Mouse (Mus musculus) kidney, postnatal 0 days (tissue): ENCODE data around the gene Whrn. TPM values are rescaled to one million over a fixed set of nuclear protein-coding genes. Genes with fewer than 3 reads are reported as not detected.

Source experiments
- ATAC-seq: fragments of 200-750 bp; cut with Nextera tagmentation; replicated peaks from 2 replicates; pipeline ENCODE4 v1.8.0; 2017; ENCODE audit warnings: low read depth, moderate number of reproducible peaks, moderate TSS enrichment, moderate library complexity; ENCODE audit not compliant: low FRiP score
- DNase-seq: peaks from one replicate; pipeline ENCODE4 v3.0.0-alpha.2; 2016; ENCODE audit warnings: low spot score
- H3K27ac ChIP-seq: fragments of 300-500 bp; sonication (generic); 2 replicates; pipeline ENCODE4 v1.5.1; 2014; ENCODE audit warnings: mild to moderate bottlenecking
- H3K27me3 ChIP-seq: fragments of 300-500 bp; sonication (generic); 2 replicates; pipeline ENCODE4 v1.6.1; 2014; ENCODE audit warnings: low read length, mixed read lengths; ENCODE audit not compliant: insufficient read depth
- H3K36me3 ChIP-seq: fragments of 300-500 bp; sonication (generic); 2 replicates; pipeline ENCODE4 v1.6.1; 2014; ENCODE audit warnings: low read length, mixed read lengths; ENCODE audit not compliant: insufficient read depth
- H3K4me1 ChIP-seq: fragments of 300-500 bp; sonication (generic); replicated peaks from 2 replicates; pipeline ENCODE4 v1.6.1; 2014; ENCODE audit warnings: antibody characterized with exemption, low read length, mixed read lengths; ENCODE audit not compliant: insufficient read depth
- H3K4me2 ChIP-seq: fragments of 300-500 bp; sonication (generic); 2 replicates; pipeline ENCODE4 v1.6.1; 2014; ENCODE audit warnings: mild to moderate bottlenecking, low read length, moderate library complexity, mixed read lengths
- H3K4me3 ChIP-seq: fragments of 300-500 bp; sonication (generic); replicated peaks from 2 replicates; pipeline ENCODE4 v1.5.1; 2014; ENCODE audit warnings: low read depth, low read length
- H3K9ac ChIP-seq: fragments of 300-500 bp; sonication (generic); 2 replicates; pipeline ENCODE4 v1.6.1; 2014; ENCODE audit warnings: low read depth, low read length
- H3K9me3 ChIP-seq: fragments of 300-500 bp; sonication (generic); replicated peaks from 2 replicates; pipeline ENCODE4 v1.6.1; 2016; ENCODE audit warnings: low read length, inconsistent platforms, mixed read lengths
- CTCF ChIP-seq: IDR thresholded peaks from 2 replicates; pipeline ENCODE4 v1.5.1; 2016; ENCODE audit warnings: antibody characterized with exemption, low read depth, mild to moderate bottlenecking, moderate library complexity
- WGBS: fragments of 180-500 bp; shearing (Covaris S2); extraction: QIAGEN DNeasy Blood & Tissue Kit; methylation state at CpG from one replicate; pipeline ENCODE4 v1.1.7; 2014; 5-methylcytosine and 5-hydroxymethylcytosine counted together
- polyA plus RNA-seq: library from polyadenylated mRNA; unstranded; fragments of >200 nt; fragmentation: Nextera tagmentation; extraction: Ambion mirVana; gene quantifications from 2 replicates; pipeline ENCODE4 v1.2.1, GENCODE M21; 2015

The Whrn gene
- polyA plus RNA-seq, 1 experiment from 2014 or later, result 3.4 TPM

- 74% methylated on average over 2 of the region's 2 CpGs for WGBS
- DNase-seq, result no peak
Observed at GRCm38 (mm10) chr4:63487916-63488315, 7.9 kb downstream of the Whrn start.

DNA sequence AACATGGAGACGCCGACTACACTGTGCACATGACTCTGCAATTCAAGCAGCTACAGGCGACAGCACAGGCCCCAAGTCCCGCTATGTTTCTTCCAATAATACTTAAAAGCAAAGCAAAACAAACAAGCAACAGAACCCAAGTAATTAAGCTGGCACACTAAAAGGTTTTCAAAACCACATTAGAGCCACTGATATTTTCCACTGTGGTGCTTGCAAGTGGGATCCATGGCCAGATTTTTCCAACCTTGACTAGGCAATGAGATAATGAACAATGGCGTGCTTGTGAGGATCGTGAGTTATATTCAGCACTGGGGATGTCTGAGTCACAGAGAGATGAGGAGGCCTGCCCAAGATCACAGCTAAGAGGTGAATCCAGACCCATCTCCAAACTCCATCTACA, 8.5 kb downstream of the Whrn start:
- DNase-seq, result no peak
- 81% methylated on average over 6 of the region's 6 CpGs for WGBS
- no peaks in the 10 kb centered on the region for H3K27me3 ChIP-seq
- no peaks in the 10 kb centered on the region for H3K9me3 ChIP-seq
- no peak overlapping the region for H3K9ac ChIP-seq
- no peak overlapping the region for H3K4me2 ChIP-seq
- no peak overlapping the region for H3K27ac ChIP-seq
- H3K4me1 ChIP-seq, result peaks cover 11% of the 10 kb centered on the region
- ATAC-seq, result no peak
- H3K4me3 ChIP-seq, result no peak overlapping the region
- TF ChIP-seq CTCF, result no peak
- no peaks in the 10 kb centered on the region for H3K36me3 ChIP-seq

More at GRCm38 (mm10) chr4:63487916-63488315, 7.9 kb downstream of the Whrn start:
- Histone ChIP-seq H3K27ac (no peak overlapping the region), H3K4me1 (peaks cover 10% of the 10 kb centered on the region), H3K4me2 (no peak overlapping the region), H3K4me3 (no peak overlapping the region), H3K36me3 (no peaks in the 10 kb centered on the region), H3K27me3 (no peaks in the 10 kb centered on the region), H3K9me3 (no peaks in the 10 kb centered on the region), H3K9ac (no peak overlapping the region)
- no peak for ATAC-seq
- TF ChIP-seq CTCF, result no peak

GRCm38 (mm10) chr4:63486523-63486922, 9.3 kb downstream of the Whrn start:
- ATAC-seq (no peak), DNase-seq (no peak)
- Histone ChIP-seq H3K9ac (no peak overlapping the region), H3K4me2 (no peak overlapping the region), H3K9me3 (no peaks in the 10 kb centered on the region), H3K36me3 (no peaks in the 10 kb centered on the region), H3K4me3 (no peak overlapping the region), H3K4me1 (peaks cover 11% of the 10 kb centered on the region), H3K27ac (no peak overlapping the region), H3K27me3 (no peaks in the 10 kb centered on the region)
- no peak for TF ChIP-seq CTCF
- 50% methylated on average over 4 of the region's 4 CpGs for WGBS

- no peaks in the 10 kb centered on the region for H3K27me3 ChIP-seq
- ATAC-seq, result no peak
- H3K36me3 ChIP-seq, result no peaks in the 10 kb centered on the region
- no peak overlapping the region for H3K9ac ChIP-seq
- no peaks in the 10 kb centered on the region for H3K9me3 ChIP-seq
- H3K4me3 ChIP-seq, result no peak overlapping the region
- no peak overlapping the region for H3K4me2 ChIP-seq
- TF ChIP-seq CTCF, result no peak
- H3K27ac ChIP-seq, result no peak overlapping the region
- 38% methylated on average over 7 of the region's 7 CpGs for WGBS
- H3K4me1 ChIP-seq, result peaks cover 18% of the 10 kb centered on the region
- no peak for DNase-seq
Observed at GRCm38 (mm10) chr4:63483741-63484140, 12.1 kb downstream of the Whrn start.

DNA sequence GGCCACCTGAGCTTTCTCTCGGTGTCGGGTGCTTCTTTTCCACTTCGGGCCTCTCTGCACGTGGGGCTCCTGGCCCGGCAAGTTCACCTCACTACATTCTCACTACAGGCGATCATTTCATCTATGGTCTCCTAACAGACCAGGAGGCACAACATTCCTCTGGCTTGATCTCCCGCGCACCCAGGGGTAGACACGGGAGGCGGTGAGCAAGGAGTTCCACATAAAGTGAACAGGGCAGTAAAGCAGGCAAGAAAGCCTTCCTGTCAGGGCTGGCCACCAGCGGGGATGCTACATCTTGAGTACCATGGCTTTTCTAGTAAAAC, 15.0 kb downstream of the Whrn start:
- DNase-seq (no peak), ATAC-seq (no peak)
- H3K4me2 ChIP-seq, result peak overlapping the region; percentile 21; the same call in 1 of the 2 replicates
- WGBS, result 25% methylated on average over 11 of the region's 11 CpGs
- no peak overlapping the region for H3K4me3 ChIP-seq
- no peaks in the 10 kb centered on the region for H3K36me3 ChIP-seq
- no peaks in the 10 kb centered on the region for H3K9me3 ChIP-seq
- no peaks in the 10 kb centered on the region for H3K27me3 ChIP-seq
- H3K9ac ChIP-seq, result 0 out of 2 replicates have a peak overlapping the region, but pooled peaks have one; percentile 0
- no peak for TF ChIP-seq CTCF
- peaks cover 14% of the 10 kb centered on the region for H3K4me1 ChIP-seq
- peak overlapping the region; percentile 52 for H3K27ac ChIP-seq

DNA sequence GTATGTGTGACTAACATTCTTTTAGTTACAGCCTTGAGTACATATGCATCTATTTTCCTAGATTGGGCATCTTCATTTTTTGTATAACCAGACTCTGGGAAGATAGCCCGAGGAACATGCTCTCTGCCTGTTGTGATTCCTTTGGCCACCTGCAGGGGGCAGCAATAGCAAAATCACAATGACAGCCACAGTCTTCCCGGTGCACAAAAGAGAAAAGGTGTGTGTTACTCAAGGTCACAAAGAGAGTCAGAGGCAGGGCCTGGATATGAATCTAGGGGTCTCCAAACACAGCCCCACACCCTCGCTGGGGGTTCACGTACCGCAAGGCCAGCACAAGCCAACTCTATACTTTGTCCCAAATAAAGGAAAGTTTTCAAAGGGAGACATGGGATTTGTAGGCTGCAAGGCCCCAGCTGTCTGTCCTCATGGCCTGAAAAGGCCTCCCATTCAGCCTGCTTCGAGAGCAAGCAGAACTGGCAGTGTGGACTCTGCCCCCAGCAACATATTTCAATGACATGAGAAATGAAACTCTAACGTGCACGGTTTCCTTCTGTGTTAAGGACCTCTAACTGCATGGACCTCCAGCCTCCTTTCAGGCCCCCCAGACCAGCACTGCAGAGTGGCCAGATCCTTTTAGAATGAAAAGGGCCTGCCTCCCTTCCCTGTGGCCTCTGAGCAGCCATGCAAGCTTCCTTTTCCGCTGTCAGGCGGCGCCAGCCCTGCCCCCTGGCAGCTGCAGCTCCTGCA, 15.5 kb downstream of the Whrn start:
- TF ChIP-seq CTCF, result peak; percentile 87
- Histone ChIP-seq H3K4me1 (peaks cover 14% of the 10 kb centered on the region), H3K9me3 (no peaks in the 10 kb centered on the region), H3K36me3 (no peaks in the 10 kb centered on the region), H3K27me3 (no peaks in the 10 kb centered on the region), H3K27ac (peak overlapping the region; percentile 52), H3K9ac (0 out of 2 replicates have a peak overlapping the region, but pooled peaks have one; percentile 0), H3K4me3 (no peak overlapping the region), H3K4me2 (peak overlapping the region; percentile 21; the same call in 1 of the 2 replicates)
- DNase-seq (peak; percentile 72), ATAC-seq (peak; percentile 41)
- 21% methylated on average over 11 of the region's 11 CpGs for WGBS

GRCm38 (mm10) chr4:63478036-63478435, 17.8 kb downstream of the Whrn start:
- 76% methylated on average over 7 of the region's 7 CpGs for WGBS

More at GRCm38 (mm10) chr4:63478036-63478435, 17.8 kb downstream of the Whrn start:
- Histone ChIP-seq H3K27me3 (no peaks in the 10 kb centered on the region), H3K4me1 (peaks cover 9% of the 10 kb centered on the region), H3K9ac (no peak overlapping the region), H3K4me3 (no peak overlapping the region), H3K9me3 (no peaks in the 10 kb centered on the region), H3K27ac (no peak overlapping the region), H3K36me3 (no peaks in the 10 kb centered on the region), H3K4me2 (no peak overlapping the region)
- DNase-seq (no peak), ATAC-seq (no peak)
- no peak for TF ChIP-seq CTCF
